Mouse (Mus musculus) ovary, adult 2 months (tissue): ENCODE data around the gene Vmn2r24. TPM values are rescaled to one million over a fixed set of nuclear protein-coding genes. Genes with fewer than 3 reads are reported as not detected.

Experiments used
- polyA plus RNA-seq: library from polyadenylated mRNA; depleted of rRNA; stranded (reverse); fragments of >200 nt; gene quantifications from 2 replicates; pipeline ENCODE4 v1.2.3, GENCODE M21; 2012; rRNA removed

Vmn2r24 gene
- polyA plus RNA-seq: not detected in 2 replicates

DNA sequence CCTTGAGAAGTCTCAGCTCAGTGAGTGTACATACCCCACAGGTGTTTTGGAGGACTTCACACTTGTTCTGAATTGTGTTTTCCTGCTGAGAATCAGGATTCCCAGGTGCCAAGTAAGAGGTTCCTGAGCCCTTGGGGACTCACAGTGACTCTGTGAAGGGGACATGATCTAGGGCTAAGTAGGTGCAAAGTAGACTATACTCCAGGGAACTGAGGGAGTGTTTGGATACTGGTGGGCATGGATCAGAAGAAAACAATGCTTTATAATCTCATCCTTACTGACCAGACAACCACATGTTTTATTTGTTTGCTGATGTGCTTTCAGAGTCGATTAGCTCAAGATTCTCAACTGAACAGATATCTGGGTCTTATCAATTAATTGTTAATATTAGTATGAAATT, at the start of gene Vmn2r24:
TSS of gene Vmn2r24 (plus strand) at position 301 of the 400 bp plus-strand sequence.

GRCm38 (mm10) chr6:123853363-123853762, 74.7 kb downstream of the Vmn2r24 start, which contains the start of gene Vmn2r25:
Gene Vmn2r25 (minus strand): TSS chr6:123853463.

Other genes starting within 250 kb of the Vmn2r24 start
- not detected in 2 replicates for gene Vmn2r21, start 245.5 kb upstream of the Vmn2r24 start, polyA plus RNA-seq
- gene Vmn2r22, start 128.2 kb upstream of the Vmn2r24 start, polyA plus RNA-seq: not detected in 2 replicates
- not detected in 2 replicates for gene Vmn2r23, start 76.2 kb upstream of the Vmn2r24 start, polyA plus RNA-seq
- not detected in 2 replicates for gene Vmn2r25, start 74.6 kb downstream of the Vmn2r24 start, polyA plus RNA-seq
- gene Vmn2r26, start 245.7 kb downstream of the Vmn2r24 start, polyA plus RNA-seq: not detected in 2 replicates